Mouse (Mus musculus): Measurements from ENCODE around the gene Wee1.

The Wee1 gene

DNA sequence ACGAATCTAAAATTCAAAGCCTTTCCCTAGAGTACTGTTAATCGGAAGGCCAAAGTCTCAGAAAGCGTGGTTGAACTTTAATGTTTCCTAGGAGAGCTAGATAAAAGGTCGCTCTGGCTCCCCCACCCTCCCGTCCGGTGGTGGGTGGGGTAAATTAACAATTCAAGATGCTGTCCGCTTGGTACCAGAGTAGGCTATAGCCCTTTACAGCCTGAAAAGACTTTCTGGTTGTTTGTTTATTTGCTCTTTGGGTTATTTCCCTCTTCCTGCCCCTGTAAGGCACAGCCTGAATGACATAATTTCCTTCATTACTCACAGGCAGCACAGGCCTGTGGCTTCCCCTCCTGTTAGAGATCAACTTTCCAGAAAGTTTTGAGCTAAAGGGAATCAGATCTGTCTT, 68.1 kb downstream of the Wee1 start:
- DNase-seq (ENCODE audit: extremely low spot score, low read depth, low spot score) = no peak

All from hindlimb bud, embryonic 11.5 days (tissue).